Mouse (Mus musculus) spleen, adult 2 months (tissue): ENCODE data around the gene Micall1.

ENCODE experiments used
- CTCF ChIP-seq: fragments of 200-500 bp; IDR thresholded peaks from 2 replicates; pipeline ENCODE4 v1.5.1; 2011; ENCODE audit warnings: mild to moderate bottlenecking, inconsistent platforms; ENCODE audit not compliant: insufficient read depth, insufficient read length, insufficient replicate concordance; ENCODE audit errors: extremely low read depth
- POLR2A ChIP-seq: fragments of 200-500 bp; IDR thresholded peaks from 2 replicates; pipeline ENCODE4 v1.6.1; 2011; ENCODE audit warnings: low read depth, low read length, inconsistent platforms

DNA sequence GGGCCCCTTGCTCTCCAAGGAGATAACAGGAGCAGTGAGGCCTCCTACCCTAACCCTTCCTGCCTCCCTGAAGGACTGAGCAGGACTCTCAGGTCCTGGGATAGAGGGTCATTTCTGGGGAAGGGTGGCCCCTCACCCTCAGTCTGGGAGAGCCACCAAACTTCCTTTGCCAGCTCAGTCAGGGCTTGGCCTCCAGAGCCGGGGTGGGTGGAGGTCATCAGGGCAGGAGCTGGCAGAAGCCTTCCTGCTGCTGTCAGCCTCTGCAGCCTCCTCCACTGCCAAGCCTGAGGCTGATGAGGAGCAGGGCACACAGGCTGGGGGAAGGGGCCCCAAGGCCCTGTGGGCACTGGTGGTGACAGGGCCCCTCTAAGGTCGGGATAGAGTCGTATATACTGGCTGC, 46.9 kb downstream of the Micall1 start:
- no peak for TF ChIP-seq CTCF
- TF ChIP-seq POLR2A, result no peak
